Mouse (Mus musculus) cerebellum, adult 2 months (tissue): ENCODE measurements around the gene Klhl32.

Source experiments
- CTCF ChIP-seq: fragments of 200-500 bp; IDR thresholded peaks from 2 replicates; pipeline ENCODE4 v1.5.1; 2011; ENCODE audit warnings: low read depth, mild to moderate bottlenecking, control low read depth, low read length, moderate library complexity, borderline replicate concordance; ENCODE audit not compliant: insufficient read depth
- POLR2A ChIP-seq: fragments of 200-500 bp; IDR thresholded peaks from 2 replicates; pipeline ENCODE4 v1.6.1; 2011; ENCODE audit warnings: low read length, control low read depth, borderline replicate concordance; ENCODE audit not compliant: insufficient read depth

DNA sequence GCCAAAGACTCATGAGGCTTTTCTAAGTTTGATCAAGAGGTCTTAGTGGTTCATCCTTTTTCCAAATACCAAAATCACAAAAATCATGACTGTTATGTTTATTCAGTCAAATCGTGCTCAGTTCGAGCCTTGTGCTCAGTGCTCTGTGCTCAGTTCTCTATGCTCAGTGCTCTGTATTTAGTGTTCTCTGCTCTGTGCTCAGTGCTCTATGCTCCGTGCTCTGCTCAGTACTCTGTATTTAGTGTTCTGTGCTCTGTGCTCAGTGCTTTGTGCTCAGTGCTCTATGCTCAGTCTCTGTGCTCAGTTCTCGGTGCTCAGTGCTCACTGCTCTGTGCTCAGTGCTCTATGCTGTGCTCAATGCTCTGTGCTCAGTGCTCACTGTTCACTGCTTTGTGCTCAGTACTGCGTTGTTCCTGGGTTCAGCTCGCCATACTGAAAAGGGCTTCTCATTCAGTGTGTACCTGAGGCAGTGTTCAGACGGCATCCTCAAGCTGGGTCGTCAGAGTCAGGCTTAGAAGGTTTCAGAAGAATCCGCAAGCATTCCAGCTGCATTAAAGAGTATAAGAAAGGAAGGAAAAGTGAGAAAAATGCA, 50.5 kb downstream of the Klhl32 start:
- TF ChIP-seq CTCF, result no peak
- TF ChIP-seq POLR2A, result no peak
